Mouse (Mus musculus) limb, embryonic 13.5 days (tissue): Measurements from ENCODE around the gene Rbpjl. TPM values are rescaled to one million over a fixed set of nuclear protein-coding genes. Genes with fewer than 3 reads are reported as not detected.

Source experiments
- ATAC-seq: fragments of 200-750 bp; cut with Nextera tagmentation; 2 replicates; pipeline ENCODE4 v1.8.0; 2017; ENCODE audit warnings: low read depth, moderate number of reproducible peaks, moderate TSS enrichment; ENCODE audit not compliant: low FRiP score
- H3K27ac ChIP-seq: fragments of 300-500 bp; sonication (generic); 2 replicates; pipeline ENCODE4 v1.5.1; 2015; ENCODE audit warnings: inconsistent platforms, mild to moderate bottlenecking, moderate library complexity
- H3K27me3 ChIP-seq: fragments of 300-500 bp; sonication (generic); 2 replicates; pipeline ENCODE4 v1.6.1; 2015; ENCODE audit warnings: mild to moderate bottlenecking, inconsistent platforms
- H3K36me3 ChIP-seq: fragments of 300-500 bp; sonication (generic); 2 replicates; pipeline ENCODE4 v1.6.1; 2015; ENCODE audit warnings: inconsistent platforms, mild to moderate bottlenecking, moderate library complexity
- H3K4me1 ChIP-seq: fragments of 300-500 bp; sonication (generic); 2 replicates; pipeline ENCODE4 v1.6.1; 2015; ENCODE audit warnings: inconsistent platforms
- H3K4me2 ChIP-seq: fragments of 300-500 bp; sonication (generic); replicated peaks from 2 replicates; pipeline ENCODE4 v1.6.1; 2015; ENCODE audit warnings: inconsistent platforms, mild to moderate bottlenecking, moderate library complexity
- H3K4me3 ChIP-seq: fragments of 300-500 bp; sonication (generic); 2 replicates; pipeline ENCODE4 v1.5.1; 2015; ENCODE audit warnings: moderate library complexity, mild to moderate bottlenecking, inconsistent platforms
- H3K9ac ChIP-seq: fragments of 300-500 bp; sonication (generic); 2 replicates; pipeline ENCODE4 v1.6.1; 2015; ENCODE audit warnings: mild to moderate bottlenecking, inconsistent platforms
- H3K9me3 ChIP-seq: fragments of 300-500 bp; sonication (generic); 2 replicates; pipeline ENCODE4 v1.6.1; 2016; ENCODE audit warnings: inconsistent platforms
- WGBS: fragments of 180-500 bp; shearing (Covaris S2); methylation state at CpG from one replicate; pipeline ENCODE4 v1.1.7; 2015; 5-methylcytosine and 5-hydroxymethylcytosine counted together
- polyA plus RNA-seq: library from polyadenylated mRNA; unstranded; fragments of >200 nt; fragmentation: Nextera tagmentation; extraction: Ambion mirVana; gene quantifications from 2 replicates; pipeline ENCODE4 v1.2.1, GENCODE M21; 2015

Rbpjl gene
- polyA plus RNA-seq, 1 experiment from 2014 or later, result 1.6 TPM

- H3K9ac ChIP-seq, result peak overlapping the region; percentile 88
- peaks cover 56% of the 10 kb centered on the region for H3K4me1 ChIP-seq
- ATAC-seq, result peak; percentile 44; the same call in 1 of the 2 replicates
- H3K36me3 ChIP-seq, result no peaks in the 10 kb centered on the region
- peaks cover 10% of the 10 kb centered on the region; the same call in 1 of the 2 replicates for H3K27me3 ChIP-seq
- peak overlapping the region; percentile 74 for H3K27ac ChIP-seq
- H3K9me3 ChIP-seq, result no peaks in the 10 kb centered on the region
- peak overlapping the region; percentile 86 for H3K4me2 ChIP-seq
- WGBS, result 2% methylated on average over 29 of the region's 29 CpGs
- peak overlapping the region; percentile 72 for H3K4me3 ChIP-seq
Observed at GRCm38 (mm10) chr2:164442315-164443050, 39.5 kb downstream of the Rbpjl start.

- Histone ChIP-seq H3K27ac (peak overlapping the region; percentile 74), H3K9me3 (no peaks in the 10 kb centered on the region), H3K4me1 (peaks cover 51% of the 10 kb centered on the region), H3K36me3 (no peaks in the 10 kb centered on the region), H3K27me3 (peaks cover 10% of the 10 kb centered on the region; the same call in 1 of the 2 replicates), H3K4me2 (peak overlapping the region; percentile 86), H3K4me3 (peak overlapping the region; percentile 72), H3K9ac (peak overlapping the region; percentile 88)
- under 1% methylated on average over 26 of the region's 26 CpGs for WGBS
- ATAC-seq, result peak; percentile 89
Observed at GRCm38 (mm10) chr2:164443051-164443437, 40.1 kb downstream of the Rbpjl start.

GRCm38 (mm10) chr2:164443460-164444000 lies 40.6 kb downstream of the Rbpjl start, which contains the start of gene Sdc4:
Sdc4 (minus strand) TSS chr2:164443887.
- Histone ChIP-seq H3K36me3 (no peaks in the 10 kb centered on the region), H3K4me1 (peaks cover 46% of the 10 kb centered on the region), H3K4me2 (peak within 1 kb of the TSS; percentile 86), H3K27me3 (peaks cover 10% of the 10 kb centered on the region; the same call in 1 of the 2 replicates), H3K4me3 (peak within 1 kb of the TSS; percentile 72), H3K27ac (peak within 1 kb of the TSS; percentile 74), H3K9ac (peak within 1 kb of the TSS; percentile 88), H3K9me3 (no peaks in the 10 kb centered on the region)
- 9% methylated on average over 18 of the region's 18 CpGs for WGBS
- ATAC-seq, result no peak

GRCm38 (mm10) chr2:164444701-164445100 lies 41.8 kb downstream of the Rbpjl start:
- ATAC-seq, result no peak

GRCm38 (mm10) chr2:164445399-164446085 lies 42.6 kb downstream of the Rbpjl start:
- WGBS, result 77% methylated on average over 3 of the region's 3 CpGs
- Histone ChIP-seq H3K4me1 (peaks cover 35% of the 10 kb centered on the region), H3K27me3 (peaks cover 10% of the 10 kb centered on the region; the same call in 1 of the 2 replicates), H3K27ac (no peak overlapping the region), H3K9me3 (no peaks in the 10 kb centered on the region), H3K4me2 (no peak overlapping the region), H3K9ac (no peak overlapping the region), H3K36me3 (no peaks in the 10 kb centered on the region), H3K4me3 (no peak overlapping the region)
- no peak for ATAC-seq

More at GRCm38 (mm10) chr2:164444701-164445100, 41.8 kb downstream of the Rbpjl start:
- peaks cover 43% of the 10 kb centered on the region for H3K4me1 ChIP-seq
- no peak overlapping the region for H3K27ac ChIP-seq
- H3K9ac ChIP-seq, result no peak overlapping the region
- H3K4me3 ChIP-seq, result no peak overlapping the region
- 81% methylated on average over 2 of the region's 2 CpGs for WGBS
- no peak overlapping the region for H3K4me2 ChIP-seq
- peaks cover 10% of the 10 kb centered on the region; the same call in 1 of the 2 replicates for H3K27me3 ChIP-seq
- no peaks in the 10 kb centered on the region for H3K9me3 ChIP-seq
- H3K36me3 ChIP-seq, result no peaks in the 10 kb centered on the region

- Histone ChIP-seq H3K27me3 (peaks cover 9% of the 10 kb centered on the region; the same call in 1 of the 2 replicates), H3K36me3 (no peaks in the 10 kb centered on the region), H3K4me1 (peaks cover 29% of the 10 kb centered on the region), H3K9me3 (no peaks in the 10 kb centered on the region), H3K4me2 (no peak overlapping the region), H3K4me3 (no peak overlapping the region), H3K9ac (no peak overlapping the region), H3K27ac (no peak overlapping the region)
- no peak for ATAC-seq
- 76% methylated on average over 3 of the region's 3 CpGs for WGBS
Observed at GRCm38 (mm10) chr2:164446086-164446469, 43.1 kb downstream of the Rbpjl start.

- no peak overlapping the region for H3K9ac ChIP-seq
- no peak for ATAC-seq
- H3K36me3 ChIP-seq, result no peaks in the 10 kb centered on the region
- no peaks in the 10 kb centered on the region for H3K9me3 ChIP-seq
- WGBS, result 74% methylated on average over 1 of the region's 1 CpGs
- peaks cover 33% of the 10 kb centered on the region for H3K4me1 ChIP-seq
- no peak overlapping the region for H3K4me3 ChIP-seq
- no peak overlapping the region for H3K4me2 ChIP-seq
- no peak overlapping the region for H3K27ac ChIP-seq
- 0 out of 2 replicates have a peak, but pooled peaks cover 3% of the 10 kb centered on the region for H3K27me3 ChIP-seq
Observed at GRCm38 (mm10) chr2:164448140-164448539, 45.2 kb downstream of the Rbpjl start.

GRCm38 (mm10) chr2:164448921-164449320 lies 46.0 kb downstream of the Rbpjl start:
- Histone ChIP-seq H3K27me3 (0 out of 2 replicates have a peak, but pooled peaks cover 3% of the 10 kb centered on the region), H3K9ac (no peak overlapping the region), H3K9me3 (no peaks in the 10 kb centered on the region), H3K4me2 (no peak overlapping the region), H3K4me1 (peaks cover 26% of the 10 kb centered on the region), H3K27ac (no peak overlapping the region), H3K4me3 (no peak overlapping the region), H3K36me3 (no peaks in the 10 kb centered on the region)
- no peak for ATAC-seq
- 64% methylated on average over 5 of the region's 5 CpGs for WGBS

GRCm38 (mm10) chr2:164449341-164450042 lies 46.6 kb downstream of the Rbpjl start:
- ATAC-seq, result no peak

GRCm38 (mm10) chr2:164452000-164452676 lies 49.2 kb downstream of the Rbpjl start:
- 11% methylated on average over 13 of the region's 13 CpGs for WGBS
- ATAC-seq, result peak; percentile 75
- no peaks in the 10 kb centered on the region for H3K36me3 ChIP-seq
- H3K4me2 ChIP-seq, result peak overlapping the region; percentile 36
- peaks cover 40% of the 10 kb centered on the region for H3K4me1 ChIP-seq
- H3K9me3 ChIP-seq, result no peaks in the 10 kb centered on the region
- H3K27ac ChIP-seq, result peak overlapping the region; percentile 44; the same call in 1 of the 2 replicates
- no peak overlapping the region for H3K9ac ChIP-seq
- H3K27me3 ChIP-seq, result no peaks in the 10 kb centered on the region
- H3K4me3 ChIP-seq, result no peak overlapping the region

More at GRCm38 (mm10) chr2:164449341-164450042, 46.6 kb downstream of the Rbpjl start:
- Histone ChIP-seq H3K9me3 (no peaks in the 10 kb centered on the region), H3K27me3 (0 out of 2 replicates have a peak, but pooled peaks cover 3% of the 10 kb centered on the region), H3K4me3 (no peak overlapping the region), H3K27ac (no peak overlapping the region), H3K36me3 (no peaks in the 10 kb centered on the region), H3K4me2 (no peak overlapping the region), H3K4me1 (peaks cover 26% of the 10 kb centered on the region), H3K9ac (no peak overlapping the region)
- WGBS, result 84% methylated on average over 14 of the region's 14 CpGs
